Mouse (Mus musculus): ENCODE measurements at regions not wholly inside any gene's neighbourhood (a gene's known extent, or its start where the extent isn't known, plus 50 kb on each side); places are given as distances from the start of the nearest gene placed in this dataset.

DNA sequence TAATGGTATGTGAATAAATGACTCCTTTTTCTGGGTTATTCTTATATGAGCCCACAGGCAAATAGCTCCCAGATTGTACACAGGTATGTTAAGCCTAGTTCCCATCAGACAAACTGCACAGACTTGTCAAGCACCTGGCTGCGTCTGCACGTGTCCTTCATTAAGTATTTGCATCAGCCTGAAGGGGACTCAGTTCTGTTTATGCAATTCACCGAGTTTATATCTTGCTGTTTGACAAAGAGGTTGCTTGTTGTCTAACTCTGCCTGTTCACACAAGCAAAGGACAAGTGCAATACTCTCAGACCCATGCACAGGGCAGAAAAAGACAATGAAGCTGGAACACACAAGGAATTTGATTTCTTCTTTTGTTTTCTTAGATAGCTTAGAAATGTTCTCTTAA, 215.2 kb downstream of the Arl4a start:
- WGBS, result 80% methylated on average over 3 of the region's 3 CpGs
- no peak for ATAC-seq (ENCODE audit: insufficient read depth, low FRiP score, low TSS enrichment)
- Histone ChIP-seq H3K4me3 (ENCODE audit: low read depth, low read length) (no peak overlapping the region), H3K4me2 (ENCODE audit: low read depth) (no peak overlapping the region), H3K27me3 (ENCODE audit: control insufficient read depth, insufficient read depth, low read length) (no peaks in the 10 kb centered on the region), H3K9me3 (ENCODE audit: control insufficient read depth, low read length) (no peaks in the 10 kb centered on the region), H3K9ac (ENCODE audit: low read length) (no peak overlapping the region), H3K4me1 (ENCODE audit: control insufficient read depth, insufficient read depth, low read length) (no peaks in the 10 kb centered on the region), H3K27ac (ENCODE audit: low read depth, low read length) (no peak overlapping the region), H3K36me3 (ENCODE audit: control insufficient read depth, insufficient read depth, low read length) (no peaks in the 10 kb centered on the region)
- DNase-seq (ENCODE audit: low spot score), result no peak

DNA sequence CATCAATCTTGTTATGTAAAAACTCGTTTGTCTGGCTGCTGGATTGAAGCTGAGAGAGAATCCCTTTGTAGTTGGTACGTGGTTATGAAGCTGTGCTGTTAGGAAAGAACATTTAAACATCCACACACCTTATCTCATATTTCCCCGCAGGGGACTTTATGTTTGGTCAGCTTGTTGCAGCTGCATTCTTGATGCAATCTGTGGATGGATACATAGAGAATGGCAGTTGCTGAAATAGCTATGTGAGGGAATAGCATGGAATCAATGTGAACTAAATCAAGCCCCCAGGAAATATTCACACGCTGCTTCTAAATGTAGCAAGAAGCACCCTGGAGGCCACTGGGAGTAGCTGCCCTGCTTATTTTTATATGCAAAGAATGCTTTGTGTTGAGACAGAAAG, 236.3 kb downstream of the Arl4a start:
- H3K4me1 ChIP-seq (ENCODE audit: control insufficient read depth, insufficient read depth, low read length), result no peaks in the 10 kb centered on the region
- no peaks in the 10 kb centered on the region for H3K36me3 ChIP-seq (ENCODE audit: control insufficient read depth, insufficient read depth, low read length)
- ATAC-seq (ENCODE audit: insufficient read depth, low FRiP score, low TSS enrichment), result no peak
- DNase-seq (ENCODE audit: low spot score), result no peak
- no peaks in the 10 kb centered on the region for H3K27me3 ChIP-seq (ENCODE audit: control insufficient read depth, insufficient read depth, low read length)
- H3K9ac ChIP-seq (ENCODE audit: low read length), result no peak overlapping the region
- H3K4me3 ChIP-seq (ENCODE audit: low read depth, low read length), result no peak overlapping the region
- no peaks in the 10 kb centered on the region for H3K9me3 ChIP-seq (ENCODE audit: control insufficient read depth, low read length)
- H3K4me2 ChIP-seq (ENCODE audit: low read depth), result no peak overlapping the region
- no peak overlapping the region for H3K27ac ChIP-seq (ENCODE audit: low read depth, low read length)
- WGBS, result 58% methylated on average over 4 of the region's 4 CpGs

DNA sequence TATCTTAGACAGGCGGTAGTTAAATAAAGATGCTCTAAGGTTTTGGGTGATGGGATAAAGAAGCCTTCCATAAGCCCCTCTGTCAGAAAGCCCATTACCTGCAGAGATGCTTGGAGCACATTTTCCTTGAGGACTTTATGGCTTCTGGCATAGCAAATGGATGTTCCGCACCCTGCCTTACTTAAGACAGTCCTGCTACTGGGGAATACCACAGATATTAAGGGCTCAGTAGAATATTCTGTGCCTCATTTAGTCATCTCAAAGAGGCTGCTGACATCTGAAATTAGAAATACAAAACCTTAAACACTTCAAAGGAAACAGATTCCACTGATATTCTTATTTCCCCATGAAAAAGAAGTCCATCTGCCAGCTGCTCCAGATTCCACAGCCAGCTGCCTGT, 240.0 kb downstream of the Arl4a start:
- WGBS, result 83% methylated on average over 2 of the region's 2 CpGs
- Histone ChIP-seq H3K9ac (ENCODE audit: low read length) (no peak overlapping the region), H3K9me3 (ENCODE audit: control insufficient read depth, low read length) (no peaks in the 10 kb centered on the region), H3K4me1 (ENCODE audit: control insufficient read depth, insufficient read depth, low read length) (no peaks in the 10 kb centered on the region), H3K4me2 (ENCODE audit: low read depth) (no peak overlapping the region), H3K27ac (ENCODE audit: low read depth, low read length) (no peak overlapping the region), H3K36me3 (ENCODE audit: control insufficient read depth, insufficient read depth, low read length) (no peaks in the 10 kb centered on the region), H3K4me3 (ENCODE audit: low read depth, low read length) (no peak overlapping the region), H3K27me3 (ENCODE audit: control insufficient read depth, insufficient read depth, low read length) (no peaks in the 10 kb centered on the region)
- DNase-seq (ENCODE audit: low spot score) (no peak), ATAC-seq (ENCODE audit: insufficient read depth, low FRiP score, low TSS enrichment) (no peak)

DNA sequence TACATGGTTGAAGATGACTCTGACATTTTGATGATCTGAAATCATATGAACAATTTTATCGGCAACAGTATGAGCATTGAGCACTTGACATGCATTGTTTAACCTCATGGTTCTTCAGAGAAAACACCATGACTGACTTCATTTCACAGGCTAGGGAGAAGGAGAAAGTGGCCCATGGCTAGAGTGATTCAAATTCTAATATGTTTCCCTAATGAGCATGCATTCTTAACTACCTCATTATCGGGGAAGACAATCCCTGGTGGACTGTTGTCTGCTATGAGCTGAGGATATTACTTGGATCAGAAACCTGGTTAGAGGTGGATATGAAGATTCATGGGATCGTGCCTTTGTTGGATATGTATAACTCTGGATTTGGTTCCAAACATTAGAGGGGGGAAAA, 240.9 kb downstream of the Arl4a start:
- H3K27ac ChIP-seq (ENCODE audit: low read depth, low read length), result no peak overlapping the region
- ATAC-seq (ENCODE audit: insufficient read depth, low FRiP score, low TSS enrichment) (no peak), DNase-seq (ENCODE audit: low spot score) (no peak)
- no peaks in the 10 kb centered on the region for H3K4me1 ChIP-seq (ENCODE audit: control insufficient read depth, insufficient read depth, low read length)
- no peak overlapping the region for H3K4me2 ChIP-seq (ENCODE audit: low read depth)
- H3K4me3 ChIP-seq (ENCODE audit: low read depth, low read length), result no peak overlapping the region
- H3K9me3 ChIP-seq (ENCODE audit: control insufficient read depth, low read length), result no peaks in the 10 kb centered on the region
- no peaks in the 10 kb centered on the region for H3K36me3 ChIP-seq (ENCODE audit: control insufficient read depth, insufficient read depth, low read length)
- no peaks in the 10 kb centered on the region for H3K27me3 ChIP-seq (ENCODE audit: control insufficient read depth, insufficient read depth, low read length)
- H3K9ac ChIP-seq (ENCODE audit: low read length), result no peak overlapping the region
- 89% methylated on average over 3 of the region's 3 CpGs for WGBS

DNA sequence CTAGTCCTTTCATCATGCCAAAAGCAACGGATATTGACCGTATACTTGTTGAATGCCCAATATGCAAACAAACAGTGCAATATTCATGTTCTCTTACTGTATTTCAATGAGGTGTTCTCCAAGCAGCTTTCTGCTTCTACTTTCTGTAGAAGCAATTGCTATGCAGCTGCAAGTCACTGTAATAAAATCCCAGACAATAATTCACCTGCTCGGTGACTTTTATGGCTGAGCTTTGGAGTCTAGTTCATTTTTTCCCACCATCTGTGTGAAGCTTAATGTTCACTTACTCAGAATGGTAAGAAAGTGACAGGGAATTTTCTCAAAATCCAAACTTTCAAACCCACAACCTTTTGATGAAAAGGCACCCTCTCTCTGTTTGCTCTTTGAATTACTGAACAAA, 252.8 kb downstream of the Arl4a start:
- ATAC-seq (ENCODE audit: insufficient read depth, low FRiP score, low TSS enrichment), result no peak
- 67% methylated on average over 3 of the region's 3 CpGs for WGBS

DNA sequence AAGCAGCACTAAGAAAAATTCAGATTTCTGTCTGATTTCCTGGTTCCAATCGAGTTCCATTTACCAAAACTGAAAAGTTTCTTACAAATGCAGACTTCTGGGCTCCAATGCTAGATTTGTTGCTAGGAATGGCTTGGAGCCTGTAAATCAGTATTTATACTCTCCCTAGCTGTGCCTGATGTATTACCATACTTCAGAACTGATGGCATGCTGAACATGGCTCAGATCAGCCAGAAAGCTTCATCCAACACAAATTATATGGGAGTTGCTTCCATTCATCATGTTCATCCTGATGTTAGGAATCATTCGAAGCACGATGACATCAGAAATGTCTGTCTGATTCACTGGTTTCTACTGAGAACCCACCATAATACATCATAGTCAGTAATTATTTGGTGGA, 253.3 kb downstream of the Arl4a start:
- WGBS, result 65% methylated on average over 3 of the region's 3 CpGs
- Histone ChIP-seq H3K9me3 (ENCODE audit: control insufficient read depth, low read length) (no peaks in the 10 kb centered on the region), H3K4me2 (ENCODE audit: low read depth) (no peak overlapping the region), H3K4me3 (ENCODE audit: low read depth, low read length) (no peak overlapping the region), H3K27ac (ENCODE audit: low read depth, low read length) (no peak overlapping the region), H3K36me3 (ENCODE audit: control insufficient read depth, insufficient read depth, low read length) (no peaks in the 10 kb centered on the region), H3K27me3 (ENCODE audit: control insufficient read depth, insufficient read depth, low read length) (no peaks in the 10 kb centered on the region), H3K4me1 (ENCODE audit: control insufficient read depth, insufficient read depth, low read length) (no peaks in the 10 kb centered on the region; the same call in 1 of the 2 replicates), H3K9ac (ENCODE audit: low read length) (no peak overlapping the region)
- ATAC-seq (ENCODE audit: insufficient read depth, low FRiP score, low TSS enrichment) (no peak), DNase-seq (ENCODE audit: low spot score) (no peak)

More for the DNA sequence above, 252.8 kb downstream of the Arl4a start:
- Histone ChIP-seq H3K4me3 (ENCODE audit: low read depth, low read length) (no peak overlapping the region), H3K36me3 (ENCODE audit: control insufficient read depth, insufficient read depth, low read length) (no peaks in the 10 kb centered on the region), H3K9ac (ENCODE audit: low read length) (no peak overlapping the region), H3K27ac (ENCODE audit: low read depth, low read length) (no peak overlapping the region), H3K4me1 (ENCODE audit: control insufficient read depth, insufficient read depth, low read length) (no peaks in the 10 kb centered on the region; the same call in 1 of the 2 replicates), H3K4me2 (ENCODE audit: low read depth) (no peak overlapping the region), H3K9me3 (ENCODE audit: control insufficient read depth, low read length) (no peaks in the 10 kb centered on the region), H3K27me3 (ENCODE audit: control insufficient read depth, insufficient read depth, low read length) (no peaks in the 10 kb centered on the region)
- DNase-seq (ENCODE audit: low spot score), result no peak

DNA sequence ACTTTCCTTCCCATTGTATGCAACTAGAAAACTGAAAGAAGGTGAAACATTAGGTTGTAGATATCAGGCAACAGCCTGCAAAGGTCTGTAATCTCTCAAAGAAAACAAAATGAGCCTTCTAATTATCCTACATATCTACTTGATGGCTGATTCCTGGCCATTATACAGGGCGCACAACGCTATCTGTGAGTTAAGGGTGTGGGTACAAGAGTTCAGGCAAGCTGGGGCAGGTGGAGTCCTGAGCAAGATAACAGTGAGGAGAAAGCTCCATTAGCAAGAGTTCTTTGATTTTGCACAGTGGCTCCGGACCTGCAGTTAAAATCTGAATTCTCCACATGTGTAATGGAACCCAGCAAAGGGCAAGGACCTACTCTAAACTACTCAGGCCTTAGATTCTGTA, 261.7 kb downstream of the Arl4a start:
- ATAC-seq (ENCODE audit: insufficient read depth, low FRiP score, low TSS enrichment) (no peak), DNase-seq (ENCODE audit: low spot score) (no peak)
- WGBS, result 87% methylated on average over 3 of the region's 3 CpGs
- no peak overlapping the region for H3K4me3 ChIP-seq (ENCODE audit: low read depth, low read length)
- H3K36me3 ChIP-seq (ENCODE audit: control insufficient read depth, insufficient read depth, low read length), result no peaks in the 10 kb centered on the region
- H3K9me3 ChIP-seq (ENCODE audit: control insufficient read depth, low read length), result no peaks in the 10 kb centered on the region
- H3K27ac ChIP-seq (ENCODE audit: low read depth, low read length), result no peak overlapping the region
- no peaks in the 10 kb centered on the region for H3K27me3 ChIP-seq (ENCODE audit: control insufficient read depth, insufficient read depth, low read length)
- no peak overlapping the region for H3K9ac ChIP-seq (ENCODE audit: low read length)
- no peaks in the 10 kb centered on the region for H3K4me1 ChIP-seq (ENCODE audit: control insufficient read depth, insufficient read depth, low read length)
- no peak overlapping the region for H3K4me2 ChIP-seq (ENCODE audit: low read depth)

DNA sequence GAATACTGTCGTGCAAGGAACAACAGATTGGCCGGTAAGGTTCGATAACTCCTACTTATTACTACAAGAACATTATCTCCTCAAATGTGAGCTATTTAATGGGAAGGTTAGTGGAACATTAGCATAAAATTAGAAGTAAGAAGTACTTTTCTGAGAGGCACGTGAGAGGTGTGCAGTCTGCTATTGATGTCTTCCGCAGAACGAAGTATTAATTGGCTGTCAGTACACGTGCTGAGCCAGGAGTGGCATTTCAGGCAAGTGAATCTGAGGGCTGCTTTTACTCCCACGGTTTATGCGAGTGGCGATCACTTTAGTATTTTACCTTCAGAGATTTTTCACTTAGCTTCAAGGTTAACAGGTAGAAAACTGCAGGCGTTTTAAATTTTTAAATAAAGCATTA, 270.8 kb downstream of the Arl4a start:
- H3K4me1 ChIP-seq (ENCODE audit: control insufficient read depth, insufficient read depth, low read length), result no peaks in the 10 kb centered on the region
- no peaks in the 10 kb centered on the region for H3K27me3 ChIP-seq (ENCODE audit: control insufficient read depth, insufficient read depth, low read length)
- H3K27ac ChIP-seq (ENCODE audit: low read depth, low read length), result no peak overlapping the region
- H3K36me3 ChIP-seq (ENCODE audit: control insufficient read depth, insufficient read depth, low read length), result no peaks in the 10 kb centered on the region
- no peak overlapping the region for H3K9ac ChIP-seq (ENCODE audit: low read length)
- no peak overlapping the region for H3K4me2 ChIP-seq (ENCODE audit: low read depth)
- H3K9me3 ChIP-seq (ENCODE audit: control insufficient read depth, low read length), result no peaks in the 10 kb centered on the region
- H3K4me3 ChIP-seq (ENCODE audit: low read depth, low read length), result no peak overlapping the region
- ATAC-seq (ENCODE audit: insufficient read depth, low FRiP score, low TSS enrichment) (no peak), DNase-seq (ENCODE audit: low spot score) (no peak)
- WGBS, result 91% methylated on average over 11 of the region's 11 CpGs

DNA sequence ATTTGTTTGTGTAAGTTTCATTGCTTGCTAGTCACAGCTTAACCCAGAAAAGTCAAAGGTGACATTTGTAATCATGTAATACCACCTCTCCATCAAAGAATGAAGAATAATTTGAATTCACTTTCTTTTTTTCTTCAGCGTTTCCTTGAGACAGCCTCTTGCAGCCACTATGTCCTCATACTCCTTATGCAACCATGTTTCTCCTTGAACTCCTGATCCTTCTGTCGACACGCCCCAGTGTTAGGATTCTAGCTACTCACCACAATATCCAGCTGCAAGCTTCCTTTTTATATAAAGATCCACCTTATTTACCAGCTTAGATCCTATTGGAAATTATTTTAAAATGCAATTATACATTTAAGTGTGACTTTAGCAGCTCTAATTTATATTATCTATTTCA, 274.3 kb downstream of the Arl4a start:
- Histone ChIP-seq H3K4me1 (ENCODE audit: control insufficient read depth, insufficient read depth, low read length) (no peaks in the 10 kb centered on the region), H3K4me2 (ENCODE audit: low read depth) (no peak overlapping the region)
- 99% methylated on average over 3 of the region's 3 CpGs for WGBS

More for the DNA sequence above, 274.3 kb downstream of the Arl4a start:
- ATAC-seq (ENCODE audit: insufficient read depth, low FRiP score, low TSS enrichment), result no peak
- Histone ChIP-seq H3K4me3 (ENCODE audit: low read depth, low read length) (no peak overlapping the region), H3K27ac (ENCODE audit: low read depth, low read length) (no peak overlapping the region), H3K36me3 (ENCODE audit: control insufficient read depth, insufficient read depth, low read length) (no peaks in the 10 kb centered on the region), H3K27me3 (ENCODE audit: control insufficient read depth, insufficient read depth, low read length) (no peaks in the 10 kb centered on the region), H3K9ac (ENCODE audit: low read length) (no peak overlapping the region), H3K9me3 (ENCODE audit: control insufficient read depth, low read length) (no peaks in the 10 kb centered on the region)
- no peak for DNase-seq (ENCODE audit: low spot score)

Measured in neural tube, embryonic 11.5 days (tissue).